Mouse (Mus musculus) limb, embryonic 11.5 days (tissue): Measurements from ENCODE around the gene Nup214. TPM values are rescaled to one million over a fixed set of nuclear protein-coding genes. Genes with fewer than 3 reads are reported as not detected.

Experiments used
- ATAC-seq: fragments of 200-750 bp; cut with Nextera tagmentation; 2 replicates; pipeline ENCODE4 v1.8.0; 2017; ENCODE audit warnings: low read depth; ENCODE audit not compliant: insufficient number of reproducible peaks, low FRiP score, low TSS enrichment
- DNase-seq: peaks from one replicate; pipeline ENCODE4 v3.0.0-alpha.2; 2015; ENCODE audit warnings: low spot score
- H3K27ac ChIP-seq: fragments of 300-500 bp; sonication (generic); replicated peaks from 2 replicates; pipeline ENCODE4 v1.5.1; 2014; ENCODE audit warnings: low read depth, mild to moderate bottlenecking, low read length
- H3K27me3 ChIP-seq: fragments of 300-500 bp; sonication (generic); 2 replicates; pipeline ENCODE4 v1.6.1; 2014; ENCODE audit warnings: mild to moderate bottlenecking, low read length, mixed read lengths; ENCODE audit not compliant: control insufficient read depth, insufficient read depth
- H3K36me3 ChIP-seq: fragments of 300-500 bp; sonication (generic); 2 replicates; pipeline ENCODE4 v1.6.1; 2014; ENCODE audit warnings: mild to moderate bottlenecking, low read length, moderate library complexity, mixed read lengths; ENCODE audit not compliant: control insufficient read depth, insufficient read depth
- H3K4me1 ChIP-seq: fragments of 300-500 bp; sonication (generic); 2 replicates; pipeline ENCODE4 v1.6.1; 2014; ENCODE audit warnings: low read length, mixed read lengths; ENCODE audit not compliant: control insufficient read depth, insufficient read depth
- H3K4me2 ChIP-seq: fragments of 300-500 bp; sonication (generic); 2 replicates; pipeline ENCODE4 v1.6.1; 2014; ENCODE audit warnings: low read depth, mild to moderate bottlenecking, moderate library complexity; ENCODE audit not compliant: severe bottlenecking
- H3K4me3 ChIP-seq: fragments of 300-500 bp; sonication (generic); 2 replicates; pipeline ENCODE4 v1.5.1; 2014; ENCODE audit warnings: low read depth, low read length
- H3K9ac ChIP-seq: fragments of 300-500 bp; sonication (generic); 2 replicates; pipeline ENCODE4 v1.6.1; 2014; ENCODE audit warnings: mild to moderate bottlenecking, low read length
- H3K9me3 ChIP-seq: fragments of 300-500 bp; sonication (generic); 2 replicates; pipeline ENCODE4 v1.6.1; 2016; ENCODE audit warnings: low read length; ENCODE audit not compliant: control insufficient read depth
- WGBS: fragments of 180-500 bp; shearing (Covaris S2); extraction: QIAGEN DNeasy Blood & Tissue Kit; methylation state at CpG from one replicate; pipeline ENCODE4 v1.1.7; 2014; 5-methylcytosine and 5-hydroxymethylcytosine counted together
- polyA plus RNA-seq: library from polyadenylated mRNA; unstranded; fragments of >200 nt; fragmentation: Nextera tagmentation; extraction: Ambion mirVana; gene quantifications from 2 replicates; pipeline ENCODE4 v1.2.1, GENCODE M21; 2014

Nup214 gene
- polyA plus RNA-seq, 1 experiment from 2014 or later, result 85.5 TPM

GRCm38 (mm10) chr2:31955686-31956085 lies 18.6 kb upstream of the Nup214 start:
- Histone ChIP-seq H3K9me3 (no peaks in the 10 kb centered on the region), H3K4me3 (no peak overlapping the region), H3K27ac (no peak overlapping the region), H3K4me1 (peaks cover 7% of the 10 kb centered on the region), H3K36me3 (0 out of 2 replicates have a peak, but pooled peaks cover 2% of the 10 kb centered on the region), H3K4me2 (no peak overlapping the region), H3K27me3 (no peaks in the 10 kb centered on the region), H3K9ac (no peak overlapping the region)
- DNase-seq (no peak), ATAC-seq (no peak)
- WGBS, result 84% methylated on average over 5 of the region's 5 CpGs

- Histone ChIP-seq H3K27me3 (no peaks in the 10 kb centered on the region), H3K36me3 (0 out of 2 replicates have a peak, but pooled peaks cover 2% of the 10 kb centered on the region), H3K27ac (no peak overlapping the region), H3K4me3 (no peak overlapping the region), H3K9me3 (no peaks in the 10 kb centered on the region), H3K4me1 (no peaks in the 10 kb centered on the region; the same call in 1 of the 2 replicates), H3K4me2 (no peak overlapping the region), H3K9ac (no peak overlapping the region)
- DNase-seq (no peak), ATAC-seq (no peak)
- 86% methylated on average over 10 of the region's 10 CpGs for WGBS
These were observed 17.0 kb upstream of the Nup214 start for GRCm38 (mm10) chr2:31957211-31957610.

GRCm38 (mm10) chr2:31960986-31961385 lies 13.2 kb upstream of the Nup214 start:
- Histone ChIP-seq H3K27me3 (no peaks in the 10 kb centered on the region), H3K9ac (no peak overlapping the region), H3K9me3 (no peaks in the 10 kb centered on the region), H3K4me3 (no peak overlapping the region), H3K36me3 (0 out of 2 replicates have a peak, but pooled peaks cover 4% of the 10 kb centered on the region), H3K4me1 (no peaks in the 10 kb centered on the region), H3K4me2 (no peak overlapping the region), H3K27ac (no peak overlapping the region)
- ATAC-seq (no peak), DNase-seq (no peak)
- 93% methylated on average over 8 of the region's 8 CpGs for WGBS

- DNase-seq (no peak), ATAC-seq (no peak)
- H3K36me3 ChIP-seq, result 0 out of 2 replicates have a peak, but pooled peaks cover 4% of the 10 kb centered on the region
- H3K4me1 ChIP-seq, result no peaks in the 10 kb centered on the region
- no peak overlapping the region for H3K4me3 ChIP-seq
- H3K27ac ChIP-seq, result no peak overlapping the region
- WGBS, result 83% methylated on average over 4 of the region's 4 CpGs
- H3K9ac ChIP-seq, result no peak overlapping the region
- no peak overlapping the region for H3K4me2 ChIP-seq
- no peaks in the 10 kb centered on the region for H3K9me3 ChIP-seq
- H3K27me3 ChIP-seq, result no peaks in the 10 kb centered on the region
These were observed 12.4 kb upstream of the Nup214 start for GRCm38 (mm10) chr2:31961791-31962222.

DNA sequence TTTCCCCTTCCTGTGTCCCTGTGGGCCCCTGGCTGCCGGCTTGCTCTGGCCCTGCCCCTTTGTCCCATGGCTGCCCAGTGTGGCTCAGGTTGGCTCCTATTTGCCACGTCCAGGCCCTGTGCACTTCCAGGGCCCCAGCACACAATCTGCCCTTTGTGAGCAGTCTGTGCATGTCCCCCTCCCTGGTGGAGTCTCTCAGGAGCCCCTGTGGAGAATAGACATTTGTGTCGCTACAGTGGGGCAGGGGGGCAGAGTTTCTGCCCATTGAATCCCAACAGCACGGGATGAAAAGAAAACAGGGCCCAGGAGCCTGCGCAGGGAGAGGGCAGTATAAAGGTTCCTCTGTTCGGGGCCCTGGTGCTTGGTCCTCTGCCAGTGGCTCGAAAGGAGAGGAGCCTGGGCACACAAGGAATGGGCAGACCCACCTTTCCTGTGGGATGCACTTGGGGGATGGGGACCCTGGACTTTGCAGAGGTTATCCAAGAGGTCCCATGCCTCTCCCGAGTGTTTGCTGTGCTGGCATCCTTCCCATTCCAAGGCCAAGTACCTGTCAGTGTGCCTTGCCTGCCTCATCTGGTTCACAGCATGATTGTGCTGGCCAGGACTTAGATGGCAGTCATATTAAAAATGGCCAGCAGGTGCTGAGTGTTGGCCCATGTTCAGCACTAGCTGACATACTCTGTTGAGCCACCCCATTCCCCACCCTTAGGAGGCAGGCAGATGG lies 11.6 kb upstream of the Nup214 start:
- peaks cover 4% of the 10 kb centered on the region; the same call in 1 of the 2 replicates for H3K36me3 ChIP-seq
- no peak for DNase-seq

DNA sequence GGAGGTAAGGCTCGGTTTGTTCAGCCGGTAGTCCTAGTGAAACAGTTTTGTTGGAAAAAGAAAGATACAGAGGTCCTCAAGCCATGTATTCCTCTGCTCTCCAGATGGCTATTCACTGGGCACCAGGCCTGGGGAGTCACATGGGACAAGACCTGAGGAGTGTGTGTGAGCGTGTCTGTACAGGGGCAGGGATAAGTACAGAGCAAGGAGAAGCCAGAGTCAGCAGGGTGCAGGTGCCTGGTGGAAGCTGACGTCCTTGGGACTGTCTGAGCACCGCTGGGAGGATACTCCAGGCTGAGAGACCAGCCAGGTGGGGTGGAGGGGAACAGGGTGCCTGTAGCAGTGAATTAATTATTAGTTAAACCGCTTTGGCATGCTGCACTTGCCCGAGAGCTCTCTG lies 10.7 kb upstream of the Nup214 start:
- peaks cover 4% of the 10 kb centered on the region; the same call in 1 of the 2 replicates for H3K36me3 ChIP-seq

More for the DNA sequence above, 11.6 kb upstream of the Nup214 start:
- no peak overlapping the region for H3K4me2 ChIP-seq
- no peaks in the 10 kb centered on the region for H3K9me3 ChIP-seq
- H3K4me1 ChIP-seq, result no peaks in the 10 kb centered on the region
- ATAC-seq, result no peak
- 81% methylated on average over 8 of the region's 8 CpGs for WGBS
- no peak overlapping the region for H3K9ac ChIP-seq
- no peak overlapping the region for H3K27ac ChIP-seq
- no peaks in the 10 kb centered on the region for H3K27me3 ChIP-seq
- H3K4me3 ChIP-seq, result no peak overlapping the region

DNA sequence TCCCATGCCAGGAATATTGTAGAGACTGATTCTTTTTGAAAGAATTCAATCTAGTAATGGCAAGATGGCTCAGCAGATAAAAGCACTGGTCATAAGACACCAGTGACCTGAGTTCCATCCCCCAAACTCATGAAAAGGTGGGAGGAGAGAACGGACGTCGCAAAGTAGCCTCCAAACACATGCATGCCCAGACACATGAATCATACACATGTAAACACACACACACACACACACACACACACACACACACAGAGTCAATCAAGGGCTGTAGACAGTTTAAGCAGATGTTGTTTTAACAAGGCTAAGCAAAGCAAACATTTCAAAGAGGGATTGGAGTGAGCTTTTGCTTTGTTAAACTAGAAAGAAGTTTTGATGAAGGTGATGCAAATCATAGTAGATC lies 10.0 kb upstream of the Nup214 start:
- no peak overlapping the region for H3K9ac ChIP-seq
- H3K9me3 ChIP-seq, result no peaks in the 10 kb centered on the region
- no peak for ATAC-seq
- H3K4me2 ChIP-seq, result no peak overlapping the region
- 84% methylated on average over 3 of the region's 3 CpGs for WGBS
- no peaks in the 10 kb centered on the region for H3K4me1 ChIP-seq
- DNase-seq, result no peak
- peaks cover 4% of the 10 kb centered on the region; the same call in 1 of the 2 replicates for H3K36me3 ChIP-seq
- H3K27me3 ChIP-seq, result no peaks in the 10 kb centered on the region
- H3K27ac ChIP-seq, result no peak overlapping the region
- no peak overlapping the region for H3K4me3 ChIP-seq

More for the DNA sequence above, 10.7 kb upstream of the Nup214 start:
- DNase-seq, result no peak
- Histone ChIP-seq H3K9me3 (no peaks in the 10 kb centered on the region), H3K4me3 (no peak overlapping the region), H3K4me2 (no peak overlapping the region), H3K9ac (no peak overlapping the region), H3K4me1 (no peaks in the 10 kb centered on the region), H3K27ac (no peak overlapping the region), H3K27me3 (no peaks in the 10 kb centered on the region)
- 78% methylated on average over 7 of the region's 7 CpGs for WGBS
- ATAC-seq, result no peak

GRCm38 (mm10) chr2:31965110-31965509 lies 9.1 kb upstream of the Nup214 start:
- H3K9me3 ChIP-seq, result no peaks in the 10 kb centered on the region
- H3K4me3 ChIP-seq, result no peak overlapping the region
- H3K27me3 ChIP-seq, result no peaks in the 10 kb centered on the region
- no peak overlapping the region for H3K4me2 ChIP-seq
- peaks cover 4% of the 10 kb centered on the region; the same call in 1 of the 2 replicates for H3K36me3 ChIP-seq
- H3K9ac ChIP-seq, result no peak overlapping the region
- no peak overlapping the region for H3K27ac ChIP-seq
- H3K4me1 ChIP-seq, result no peaks in the 10 kb centered on the region
- ATAC-seq (no peak), DNase-seq (peak; percentile 56)
